Mouse (Mus musculus) liver, adult 2 months (tissue): ENCODE results near the gene Gm49366. TPM values are rescaled to one million over a fixed set of nuclear protein-coding genes. Genes with fewer than 3 reads are reported as not detected.
"Not testable (repeated sequence)": the region's sequence is repeated elsewhere in the genome, so short reads cannot be mapped to it uniquely, and the experiment has no call there.

ENCODE experiments used
- DNase-seq: peaks from one replicate; pipeline ENCODE4 v3.0.0-alpha.2; 2011; ENCODE audit warnings: low read depth, low spot score; ENCODE audit errors: extremely low read depth
- H3K27ac ChIP-seq: fragments of 200-500 bp; replicated peaks from 2 replicates; pipeline ENCODE4 v1.5.1; 2012; ENCODE audit warnings: low read depth, mild to moderate bottlenecking, control low read depth, inconsistent platforms, low read length; ENCODE audit not compliant: insufficient read depth
- H3K27me3 ChIP-seq: fragments of 200-500 bp; 2 replicates; pipeline ENCODE4 v1.6.1; 2012; ENCODE audit warnings: mild to moderate bottlenecking, moderate library complexity, low read length, inconsistent platforms; ENCODE audit not compliant: control insufficient read depth, insufficient read depth
- H3K36me3 ChIP-seq: fragments of 200-500 bp; 2 replicates; pipeline ENCODE4 v1.6.1; 2012; ENCODE audit warnings: low read length, inconsistent platforms; ENCODE audit not compliant: control insufficient read depth, insufficient read depth
- H3K4me1 ChIP-seq: fragments of 200-500 bp; 2 replicates; pipeline ENCODE4 v1.6.1; 2011; ENCODE audit warnings: low read length; ENCODE audit not compliant: control insufficient read depth, insufficient read depth
- H3K4me3 ChIP-seq: fragments of 200-500 bp; 2 replicates; pipeline ENCODE4 v1.5.1; 2011; ENCODE audit warnings: low read depth, mild to moderate bottlenecking, control low read depth, low read length, moderate library complexity; ENCODE audit not compliant: insufficient read depth
- H3K79me2 ChIP-seq: fragments of 200-500 bp; 2 replicates; pipeline ENCODE4 v1.6.1; 2012; ENCODE audit warnings: inconsistent platforms, mild to moderate bottlenecking, low read length, moderate library complexity; ENCODE audit not compliant: control insufficient read depth, insufficient read depth
- H3K9ac ChIP-seq: fragments of 200-500 bp; 2 replicates; pipeline ENCODE4 v1.6.1; 2012; ENCODE audit warnings: low read depth, mild to moderate bottlenecking, control low read depth, inconsistent platforms, low read length
- CTCF ChIP-seq: fragments of 200-500 bp; IDR thresholded peaks from 2 replicates; pipeline ENCODE4 v1.5.1; 2011; ENCODE audit warnings: low read depth, low read length, control low read depth
- POLR2A ChIP-seq: fragments of 200-500 bp; IDR thresholded peaks from 2 replicates; pipeline ENCODE4 v1.6.1; 2011; ENCODE audit warnings: low read length, control low read depth; ENCODE audit not compliant: insufficient read depth; ENCODE audit errors: extremely low read depth
- WGBS: fragments of 180-500 bp; shearing (Covaris S2); methylation state at CpG from one replicate; pipeline ENCODE4 v1.1.7; 2018; 5-methylcytosine and 5-hydroxymethylcytosine counted together
- polyA plus RNA-seq: library from polyadenylated mRNA; depleted of rRNA; stranded (reverse); fragments of >200 nt; gene quantifications from 2 replicates; pipeline ENCODE4 v1.2.3, GENCODE M21; 2012
- total RNA-seq: library from RNA; depleted of rRNA; stranded (reverse); fragments of >200 nt; gene quantifications from 2 replicates; pipeline ENCODE4 v1.2.3, GENCODE M21; 2014

Gene Gm49366
- total and polyA plus RNA-seq, 2 experiments, result not detected

DNA sequence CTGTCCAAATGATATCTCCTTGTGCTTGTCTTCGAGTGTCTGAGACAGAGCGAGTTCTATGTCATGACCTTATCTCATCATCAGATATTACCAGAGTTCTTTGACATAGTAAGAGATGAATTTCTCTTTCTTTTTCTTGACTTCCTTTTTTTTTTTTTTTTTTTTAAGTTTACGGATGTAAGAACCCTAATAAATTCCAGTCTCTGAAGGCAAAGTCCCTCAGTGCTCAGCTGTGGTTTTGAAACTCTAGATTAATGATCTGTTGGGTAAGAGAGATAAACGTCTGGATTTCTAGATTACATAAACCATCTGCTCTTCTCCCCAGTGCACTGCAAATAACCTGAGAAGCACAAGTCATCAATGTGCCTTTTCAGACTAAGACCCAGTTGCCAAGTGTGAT is 4.6 kb upstream of the Gm49366 start:
- peaks cover 16% of the 10 kb centered on the region for H3K4me1 ChIP-seq
- TF ChIP-seq POLR2A (no peak), CTCF (no peak)
- H3K79me2 ChIP-seq, result no peaks in the 10 kb centered on the region
- 38% methylated on average over 4 of the region's 4 CpGs for WGBS
- no peak overlapping the region for H3K27ac ChIP-seq
- H3K27me3 ChIP-seq, result no peaks in the 10 kb centered on the region
- DNase-seq, result peak; percentile 88
- H3K4me3 ChIP-seq, result no peak overlapping the region
- H3K9ac ChIP-seq, result no peak overlapping the region
- H3K36me3 ChIP-seq, result no peaks in the 10 kb centered on the region

DNA sequence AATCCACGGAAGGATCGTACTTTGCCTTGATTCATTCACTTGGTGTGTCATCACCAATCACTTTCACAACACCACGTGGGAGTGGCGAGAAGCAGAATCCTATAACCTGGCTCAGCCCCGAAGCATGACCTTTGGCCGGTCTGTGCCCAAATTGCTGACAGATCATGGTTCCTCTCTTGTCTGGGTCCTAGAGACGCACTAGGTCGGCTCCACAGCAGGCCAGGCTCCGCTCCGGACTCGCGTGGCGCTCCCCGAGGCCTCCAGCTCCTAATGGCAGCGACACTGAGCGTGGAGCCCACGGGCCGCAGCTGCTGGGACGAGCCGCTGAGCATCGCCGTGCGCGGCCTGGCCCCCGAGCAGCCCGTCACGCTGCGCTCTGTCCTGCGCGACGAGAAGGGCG is 494 bp upstream of the Gm49366 start, which contains the start of gene Acot4:
Acot4 (plus strand) TSS at position 139 of the 400 bp plus-strand sequence.
- H3K4me3 ChIP-seq, result peak within 1 kb of the TSS; percentile 59
- H3K4me1 ChIP-seq, result peaks cover 31% of the 10 kb centered on the region
- WGBS, result 10% methylated on average over 32 of the region's 32 CpGs
- H3K79me2 ChIP-seq, H3K27me3 ChIP-seq, H3K36me3 ChIP-seq: not testable (repeated sequence)
- peak within 1 kb of the TSS; percentile 89 for H3K9ac ChIP-seq
- TF ChIP-seq POLR2A, result 0 out of 2 replicates have a peak, but pooled peaks have one; percentile 46
- DNase-seq, result peak; percentile 96
- peak within 1 kb of the TSS; percentile 80 for H3K27ac ChIP-seq

DNA sequence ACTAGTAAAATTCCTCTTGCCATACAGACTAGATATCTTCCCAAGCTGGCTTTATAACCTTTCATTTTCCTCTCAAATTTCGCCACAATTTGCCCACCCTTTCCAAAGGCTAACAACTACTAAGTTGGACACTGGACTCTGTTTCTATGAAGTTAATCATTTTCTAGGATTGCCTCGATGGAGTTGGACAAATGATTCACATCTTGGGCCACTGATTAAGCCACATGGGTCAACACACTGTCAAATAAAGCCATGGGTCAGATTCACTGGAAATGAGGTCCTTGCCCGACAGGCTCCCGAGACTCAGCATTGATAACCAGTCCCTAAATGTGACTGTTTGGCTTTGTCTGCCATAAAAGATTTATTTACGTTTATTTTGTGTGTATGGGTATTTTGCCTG is 3.5 kb downstream of the Gm49366 start:
- peak overlapping the region; percentile 48; the same call in 1 of the 2 replicates for H3K9ac ChIP-seq
- TF ChIP-seq POLR2A (no peak), CTCF (no peak)
- peak overlapping the region; percentile 77 for H3K27ac ChIP-seq
- H3K4me3 ChIP-seq, result no peak overlapping the region
- no peaks in the 10 kb centered on the region for H3K27me3 ChIP-seq
- peaks cover 2% of the 10 kb centered on the region; the same call in 1 of the 2 replicates for H3K79me2 ChIP-seq
- 18% methylated on average over 5 of the region's 5 CpGs for WGBS
- peaks cover 33% of the 10 kb centered on the region for H3K4me1 ChIP-seq
- peaks cover 4% of the 10 kb centered on the region; the same call in 1 of the 2 replicates for H3K36me3 ChIP-seq
- DNase-seq, result peak; percentile 99

GRCm38 (mm10) chr12:84044045-84044444 is 5.3 kb downstream of the Gm49366 start:
- no peak overlapping the region for H3K9ac ChIP-seq
- H3K27ac ChIP-seq, result no peak overlapping the region
- 21% methylated on average over 2 of the region's 2 CpGs for WGBS

DNA sequence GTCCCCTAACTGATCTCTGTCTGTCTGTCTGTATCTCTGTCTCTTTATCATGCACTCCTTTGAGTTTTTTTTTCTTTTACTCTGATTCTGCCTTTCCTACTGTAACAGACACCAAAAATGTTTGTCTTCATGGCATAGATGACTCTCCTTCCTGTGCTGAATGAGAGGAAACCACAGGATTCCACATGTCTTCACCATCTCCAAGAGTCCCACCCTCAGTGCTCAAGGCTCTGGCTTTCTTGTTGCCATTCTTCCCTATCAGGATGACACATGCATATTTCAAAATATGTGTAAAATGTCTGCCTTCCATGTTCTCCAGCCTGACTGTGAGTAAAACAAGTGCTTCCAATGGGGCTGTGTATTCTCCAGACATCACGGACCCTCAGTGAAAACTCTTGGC is 8.2 kb downstream of the Gm49366 start:
- Histone ChIP-seq H3K27ac (no peak overlapping the region), H3K4me1 (peaks cover 16% of the 10 kb centered on the region), H3K4me3 (no peak overlapping the region), H3K36me3 (peaks cover 4% of the 10 kb centered on the region; the same call in 1 of the 2 replicates), H3K27me3 (no peaks in the 10 kb centered on the region), H3K79me2 (peaks cover 2% of the 10 kb centered on the region; the same call in 1 of the 2 replicates), H3K9ac (no peak overlapping the region)
- TF ChIP-seq CTCF (no peak), POLR2A (no peak)
- WGBS, result 96% methylated on average over 1 of the region's 1 CpGs
- no peak for DNase-seq

More at GRCm38 (mm10) chr12:84044045-84044444, 5.3 kb downstream of the Gm49366 start:
- peaks cover 2% of the 10 kb centered on the region; the same call in 1 of the 2 replicates for H3K79me2 ChIP-seq
- no peak overlapping the region for H3K4me3 ChIP-seq
- TF ChIP-seq CTCF (no peak), POLR2A (no peak)
- peak; percentile 91 for DNase-seq
- no peaks in the 10 kb centered on the region for H3K27me3 ChIP-seq
- H3K36me3 ChIP-seq, result peaks cover 4% of the 10 kb centered on the region; the same call in 1 of the 2 replicates
- peaks cover 27% of the 10 kb centered on the region for H3K4me1 ChIP-seq

DNA sequence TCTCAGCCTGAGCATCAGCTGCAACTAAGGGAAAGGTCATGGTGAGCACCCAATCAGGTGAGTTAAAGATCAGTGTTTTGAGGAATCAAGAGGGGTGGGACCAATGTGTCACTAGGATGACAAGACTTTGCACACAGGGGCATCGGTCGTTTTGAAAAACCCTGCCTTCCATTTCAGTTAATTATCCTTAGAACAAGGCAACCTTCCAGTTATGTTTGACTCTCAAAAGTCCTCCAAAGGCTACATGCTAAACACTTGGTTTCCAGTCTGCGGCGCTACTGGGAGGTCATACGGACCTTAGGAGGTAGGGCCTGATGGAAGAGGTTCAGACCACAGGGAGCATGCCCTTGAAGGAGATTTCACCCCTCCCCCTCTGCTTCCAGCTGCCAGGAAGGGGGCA is 12.0 kb downstream of the Gm49366 start:
- not testable (repeated sequence) for H3K36me3 ChIP-seq, H3K27ac ChIP-seq, H3K4me3 ChIP-seq, H3K4me1 ChIP-seq, H3K9ac ChIP-seq, H3K79me2 ChIP-seq, H3K27me3 ChIP-seq
- peak; percentile 91 for DNase-seq
- 35% methylated on average over 5 of the region's 5 CpGs for whole genome bisulfite sequencing
